Mouse (Mus musculus): ENCODE measurements around the gene Ankrd34a.

DNA sequence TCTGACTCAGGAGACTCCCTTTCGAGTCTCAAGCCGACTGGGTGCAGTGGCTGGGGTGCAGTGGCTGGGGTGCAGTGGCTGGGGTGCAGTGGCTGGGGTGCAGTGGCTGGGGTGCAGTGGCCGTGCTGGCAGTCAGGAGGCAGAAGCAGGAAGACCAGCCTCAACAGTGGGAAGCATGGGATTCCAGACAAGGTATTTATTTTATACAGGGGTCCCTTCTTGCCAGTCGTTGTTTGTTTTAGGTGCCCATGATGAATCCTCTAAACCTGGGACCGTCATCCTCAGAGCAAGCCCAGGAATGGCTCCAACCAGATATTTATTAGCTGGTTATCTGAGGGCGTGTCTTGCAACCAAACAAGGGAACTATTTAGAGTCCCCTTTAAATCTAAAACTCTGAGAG is 42.8 kb upstream of the Ankrd34a start:
- TF ChIP-seq CTCF (conservative IDR thresholded peaks at IDR 0.05; ENCODE audit: low read length) (no peak), NANOG (IDR thresholded peaks at IDR 0.05; ENCODE audit: borderline replicate concordance, low read length) (no peak), POU5F1 (IDR thresholded peaks at IDR 0.05; ENCODE audit: borderline replicate concordance, low read length) (no peak)

All from E14TG2a.4 (cell line).